Mouse (Mus musculus) cerebellum, adult 8-10 months (tissue): Measurements from ENCODE around the gene Bbof1.

Source experiments
- DNase-seq: peaks from one replicate; pipeline ENCODE4 v3.0.0; 2022

Gene Bbof1

DNA sequence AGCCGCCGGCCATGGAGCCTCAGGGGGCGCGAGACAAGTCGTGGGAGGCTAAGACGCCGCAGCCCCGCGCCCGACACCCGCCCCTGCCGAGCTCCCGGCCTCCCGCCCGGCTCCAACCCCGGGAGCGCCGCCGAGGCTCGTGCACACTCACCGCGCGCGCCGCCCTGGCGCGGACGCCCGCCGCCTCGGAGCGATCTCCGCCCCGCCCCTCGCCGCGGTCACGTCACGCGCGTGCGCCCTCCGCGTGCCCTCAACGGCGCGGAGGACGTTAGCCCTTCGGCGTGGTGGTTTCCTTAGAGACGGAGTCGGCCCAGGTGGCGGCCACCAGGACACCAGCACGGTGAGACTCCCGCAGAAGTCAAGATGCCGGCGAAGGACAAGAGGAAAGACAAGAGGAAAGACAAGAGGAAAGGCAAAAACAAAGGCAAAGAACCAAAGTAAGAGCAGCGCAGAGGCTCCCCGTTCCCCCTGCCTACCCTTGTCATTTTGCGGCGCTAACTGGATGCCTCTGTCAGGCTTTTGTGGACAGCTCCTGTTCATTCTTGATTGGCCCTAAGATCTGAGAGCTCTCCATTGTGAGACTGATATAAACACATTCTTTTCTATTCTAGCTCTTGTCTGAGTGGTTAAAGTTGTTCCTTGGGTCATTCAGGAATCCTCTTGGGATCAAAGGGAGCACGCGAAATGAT, at the start of gene Bbof1, which contains the start of gene Entpd5:
Gene Bbof1 (plus strand): TSS at position 253 of the 689 bp plus-strand sequence.
Gene Entpd5 (minus strand): TSS at position 211 of the 689 bp plus-strand sequence.
- peak; percentile 93 for DNase-seq

DNA sequence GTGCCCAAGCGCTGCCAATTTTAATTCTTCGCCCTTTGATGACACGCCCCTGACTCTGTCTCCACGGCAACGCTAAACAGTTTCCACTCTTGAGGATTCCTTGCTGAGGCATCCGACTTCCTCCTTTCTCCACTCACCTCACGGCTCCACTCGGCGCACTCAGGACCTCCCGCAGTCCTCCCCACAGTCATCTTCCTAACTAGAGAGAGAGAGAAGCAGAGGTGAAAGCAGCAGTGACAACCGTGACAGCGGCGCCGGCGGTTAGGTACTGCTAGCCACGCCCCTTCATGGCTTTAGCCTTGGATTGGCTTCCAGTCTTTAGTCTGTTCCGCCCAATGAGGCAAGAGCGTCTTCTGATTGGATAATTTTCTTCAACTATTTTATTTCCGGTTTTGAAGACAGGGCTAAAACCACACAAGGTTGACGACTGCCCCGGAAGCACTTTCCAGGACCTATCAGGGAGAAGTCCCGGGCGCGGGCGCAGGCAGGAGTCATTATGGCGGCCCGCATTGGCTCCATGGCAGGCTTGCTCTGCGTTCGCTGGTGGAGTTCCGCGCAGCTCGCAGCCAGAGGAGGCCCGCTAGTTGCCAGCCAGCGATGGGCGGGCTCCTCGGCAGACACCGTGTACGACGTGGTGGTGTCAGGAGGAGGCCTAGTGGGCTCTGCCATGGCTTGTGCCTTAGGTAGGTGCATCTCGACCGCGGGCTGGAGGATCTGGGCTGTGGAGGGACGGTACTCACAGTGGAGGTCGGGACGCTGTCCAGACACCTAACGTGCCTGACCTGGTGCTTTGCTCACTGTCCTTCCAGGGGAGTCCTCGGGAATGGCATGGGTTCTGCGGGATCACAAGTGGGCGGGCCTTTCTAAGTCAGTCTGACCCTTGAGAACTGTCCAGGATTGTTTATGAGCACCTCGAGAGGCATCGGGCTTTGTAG, 47.0 kb upstream of the Bbof1 start, which contains the start of the genes Coq6 and Fam161b:
Gene Coq6 (plus strand): TSS at position 103 of the 935 bp plus-strand sequence.
Gene Fam161b (minus strand): TSS at position 279 of the 935 bp plus-strand sequence.
- DNase-seq, result peak; percentile 92

DNA sequence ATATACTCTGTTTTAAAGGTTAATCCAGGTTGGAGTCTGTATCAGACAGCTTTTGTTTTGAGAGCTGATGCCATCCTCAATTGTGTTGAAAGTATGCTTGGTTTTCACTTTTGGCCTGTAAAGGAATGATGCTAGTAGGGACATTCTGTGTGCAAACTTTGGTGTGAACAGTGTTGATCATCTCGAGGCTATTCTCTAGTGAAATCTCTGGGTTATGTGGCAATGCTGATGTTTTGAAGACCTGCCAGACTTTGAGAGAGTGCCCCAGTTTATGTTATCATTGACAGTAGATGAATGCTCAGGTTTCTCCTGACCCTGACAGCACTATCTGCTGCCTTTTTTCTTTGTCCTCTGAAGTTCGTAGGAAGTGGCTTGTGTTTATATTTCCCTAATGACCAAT, 46.0 kb upstream of the Bbof1 start:
- no peak for DNase-seq

DNA sequence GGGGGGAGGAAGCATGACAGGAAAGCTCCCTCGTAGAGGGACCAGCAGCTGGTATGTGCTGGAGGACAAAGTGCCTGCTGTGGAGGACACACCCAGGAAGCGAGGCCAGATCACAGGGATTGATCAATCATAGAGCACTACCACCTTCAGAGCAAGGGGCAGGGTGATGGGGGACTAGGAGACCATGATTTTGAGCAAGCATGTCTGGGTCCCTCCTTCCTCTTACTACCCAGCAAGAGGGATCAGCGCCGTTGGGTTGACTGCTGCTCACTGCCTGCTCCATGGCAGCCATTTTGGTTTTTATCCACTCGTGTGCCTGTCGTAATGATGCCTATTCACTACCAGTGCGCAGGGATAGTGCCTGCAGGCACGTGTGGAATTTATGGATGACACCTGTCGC, 44.6 kb upstream of the Bbof1 start:
- DNase-seq, result no peak

- DNase-seq, result no peak
Measured at GRCm38 (mm10) chr12:84365137-84365536, 43.7 kb upstream of the Bbof1 start.

GRCm38 (mm10) chr12:84366971-84367370, 41.9 kb upstream of the Bbof1 start:
- DNase-seq, result no peak

DNA sequence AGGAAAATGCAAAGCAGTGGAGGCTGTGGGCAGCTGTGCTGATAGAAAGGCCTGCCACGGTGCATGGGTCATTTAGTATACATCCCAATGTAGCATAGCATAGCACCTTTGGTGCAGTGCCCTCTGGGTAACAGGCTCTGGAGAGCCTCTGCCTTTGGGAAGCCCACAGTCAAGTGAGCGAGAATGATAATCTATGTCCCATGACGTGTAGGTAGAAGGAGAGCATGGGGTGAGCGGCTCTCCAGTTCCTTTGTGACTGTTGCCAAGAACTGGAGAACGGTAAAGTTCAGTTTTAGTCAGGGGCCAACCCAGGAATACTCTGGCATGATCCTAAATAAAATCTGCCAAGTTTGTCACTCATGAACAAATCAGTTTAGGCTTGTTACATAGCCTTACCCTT, 37.2 kb upstream of the Bbof1 start:
- no peak for DNase-seq

DNA sequence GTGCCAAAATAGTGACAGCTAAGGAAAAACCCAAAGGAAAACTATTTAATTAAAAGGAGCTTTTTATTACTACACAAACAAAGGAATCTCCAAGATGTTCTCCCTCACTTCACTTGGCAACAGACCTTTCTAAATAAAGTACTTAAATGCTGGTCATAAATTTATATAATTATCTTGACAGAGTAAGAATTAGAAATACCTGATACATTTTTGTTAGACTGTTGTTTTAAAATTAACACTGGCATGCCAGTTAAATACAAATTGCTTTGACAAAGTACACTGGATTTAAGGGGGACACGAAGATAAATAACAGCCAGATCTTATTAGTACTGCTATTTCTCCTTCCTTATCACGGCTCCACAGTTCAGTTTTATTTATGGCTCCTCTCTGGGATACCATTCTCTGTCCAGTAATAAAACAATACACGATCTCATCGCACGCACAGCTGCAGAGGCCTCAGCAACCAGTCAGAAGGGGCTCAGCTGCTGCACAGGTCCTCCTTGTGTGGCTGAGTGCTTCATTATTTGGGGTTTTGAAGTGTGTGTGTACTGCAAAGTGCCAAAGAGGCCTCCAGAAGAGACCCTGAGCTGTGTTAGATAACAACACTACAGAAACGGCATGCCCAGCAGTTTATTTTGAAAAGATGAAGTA, 34.9 kb upstream of the Bbof1 start:
- DNase-seq, result no peak

GRCm38 (mm10) chr12:84382369-84382768, 26.5 kb upstream of the Bbof1 start:
- no peak for DNase-seq

- no peak for DNase-seq
Measured at GRCm38 (mm10) chr12:84384644-84385081, 24.2 kb upstream of the Bbof1 start.

GRCm38 (mm10) chr12:84385408-84385807, 23.5 kb upstream of the Bbof1 start:
- DNase-seq, result no peak

DNA sequence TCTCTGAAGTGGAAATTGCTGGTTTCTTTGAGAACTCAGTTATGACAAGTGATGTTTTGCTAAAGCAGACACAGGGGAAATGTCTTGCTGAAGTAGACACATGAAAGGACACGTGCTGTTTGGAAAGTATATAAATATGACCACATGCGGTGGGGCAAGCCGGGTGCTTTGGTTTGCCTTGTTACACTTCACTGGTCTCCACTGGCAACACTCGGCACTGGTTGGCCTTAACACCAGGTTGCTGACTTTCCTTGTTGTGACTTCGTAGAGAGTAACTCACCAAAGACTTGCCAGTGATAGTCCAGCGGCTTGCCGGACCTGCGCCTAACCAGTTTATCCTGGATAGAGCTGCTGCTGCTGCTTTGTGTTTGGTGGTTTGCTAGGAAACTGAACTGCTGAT, 20.8 kb upstream of the Bbof1 start:
- no peak for DNase-seq

DNA sequence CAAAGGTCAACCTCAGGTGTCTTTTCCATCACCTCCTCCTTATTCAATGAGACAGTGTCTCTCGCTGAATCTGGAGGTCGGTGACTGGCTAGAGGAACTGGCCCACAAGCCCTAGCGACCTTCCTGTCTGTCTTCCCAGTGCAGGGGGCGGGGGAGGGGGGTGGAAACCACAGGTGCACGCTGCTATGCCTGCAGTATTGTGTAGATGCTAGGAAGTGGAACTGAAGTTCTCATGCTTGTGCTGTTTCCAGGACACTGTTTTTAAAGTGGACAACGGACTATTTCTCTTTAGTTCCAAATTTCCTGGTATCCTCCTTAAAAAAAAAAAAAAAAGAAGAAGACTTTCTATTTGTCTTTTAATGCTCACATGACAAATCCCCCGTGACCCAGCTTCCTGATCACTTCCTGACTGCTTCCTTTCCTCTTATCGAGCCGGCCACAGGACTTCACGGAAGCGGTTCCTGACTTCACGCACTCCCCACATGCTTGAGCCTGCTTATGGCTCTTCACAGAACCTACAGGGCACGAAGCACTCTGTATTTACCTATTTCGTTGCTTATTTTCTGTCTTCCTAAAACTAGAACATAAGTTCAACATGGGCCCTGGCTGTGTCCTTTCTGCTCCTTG, 20.0 kb upstream of the Bbof1 start:
- DNase-seq, result no peak

DNA sequence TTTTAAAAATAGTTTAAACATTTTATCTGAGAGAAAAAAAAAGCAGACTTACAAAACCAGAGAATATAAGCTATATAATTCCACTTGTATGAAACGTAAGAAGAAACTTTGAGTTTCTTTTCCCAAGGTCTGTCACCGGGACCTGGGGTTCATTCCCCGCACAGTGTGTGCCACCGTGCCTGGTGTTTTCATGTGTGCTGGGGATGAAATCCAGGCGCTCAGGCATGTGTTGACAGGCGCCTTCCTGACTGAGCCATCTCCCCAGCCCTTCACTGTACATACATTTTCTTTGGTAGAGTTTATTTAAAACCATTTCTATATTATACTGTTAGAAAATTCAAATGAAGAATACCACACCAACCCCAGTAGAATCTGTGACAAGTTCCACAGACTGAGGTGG, 18.5 kb upstream of the Bbof1 start:
- DNase-seq, result no peak

DNA sequence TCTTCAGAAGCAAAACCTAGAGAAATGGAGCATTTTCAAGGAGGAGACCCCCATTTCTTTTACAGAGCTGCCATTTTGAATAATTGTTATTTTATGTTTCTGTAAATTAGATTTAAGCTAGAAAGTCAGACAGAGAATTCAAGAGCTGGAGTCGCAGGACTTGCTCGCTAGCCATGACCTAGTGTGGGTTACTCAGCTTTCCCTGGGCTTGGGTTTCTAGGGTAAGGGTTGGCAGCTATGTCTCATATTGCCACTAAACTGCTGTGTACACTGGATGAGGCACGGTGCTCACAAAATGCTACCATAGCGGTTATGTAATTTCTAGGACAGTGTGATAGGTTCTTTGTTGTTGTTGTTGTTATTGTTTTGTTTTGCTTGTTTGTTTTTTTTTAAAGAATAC, 16.2 kb upstream of the Bbof1 start:
- no peak for DNase-seq

DNA sequence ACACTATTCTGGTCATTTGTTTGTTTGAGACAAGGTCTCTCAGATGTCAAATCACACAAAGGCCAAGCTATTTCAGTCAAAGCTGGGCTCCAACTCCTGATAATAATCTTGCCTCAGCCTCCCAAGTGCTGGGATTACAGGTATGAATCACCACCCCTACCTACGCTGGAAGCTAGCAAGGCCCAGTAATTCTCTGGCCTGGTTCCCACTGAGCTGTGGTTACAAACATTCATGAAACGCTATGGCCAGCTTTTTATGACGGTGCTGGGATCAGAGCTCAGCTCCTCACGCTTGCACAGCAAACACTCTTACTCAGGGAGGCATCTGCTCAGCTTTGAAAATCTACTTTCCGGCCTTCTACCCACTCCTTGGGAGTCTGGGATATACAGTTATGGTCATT, 15.0 kb upstream of the Bbof1 start:
- no peak for DNase-seq

DNA sequence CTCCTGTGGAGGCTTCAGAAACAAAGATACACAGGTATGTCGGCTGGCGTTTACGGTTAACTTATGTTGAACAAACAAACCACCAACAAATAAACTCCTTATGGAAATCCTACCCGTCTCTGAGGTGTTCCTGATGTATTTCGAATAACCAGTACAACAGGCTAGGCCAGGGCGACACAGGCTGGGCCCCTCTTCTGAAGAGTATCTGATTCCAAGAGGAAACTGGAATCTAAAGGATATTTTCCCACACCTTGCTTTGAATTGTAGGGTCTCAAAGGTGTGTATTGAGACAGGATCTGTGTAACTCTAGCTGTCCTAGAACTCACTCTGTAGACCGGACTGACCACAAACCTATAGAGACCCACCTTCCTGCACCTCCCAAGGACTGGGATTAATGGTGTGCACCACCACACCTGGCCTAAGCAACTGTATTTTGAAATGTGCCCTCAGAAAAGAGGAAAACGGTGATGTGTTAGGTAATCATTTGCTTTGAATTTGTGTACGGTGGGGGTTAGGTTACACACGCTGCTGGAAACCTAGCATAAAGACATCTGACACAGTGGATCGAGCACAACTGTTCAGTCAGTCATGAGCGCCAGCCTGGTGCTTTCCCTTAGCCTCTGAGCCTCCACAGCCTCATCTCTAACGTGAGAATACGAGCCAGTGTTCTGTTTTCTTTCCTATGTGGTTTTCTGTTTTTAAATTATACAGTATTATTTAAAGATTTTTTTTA, 11.8 kb upstream of the Bbof1 start:
- no peak for DNase-seq

- no peak for DNase-seq
Measured at GRCm38 (mm10) chr12:84397685-84398084, 11.2 kb upstream of the Bbof1 start.

DNA sequence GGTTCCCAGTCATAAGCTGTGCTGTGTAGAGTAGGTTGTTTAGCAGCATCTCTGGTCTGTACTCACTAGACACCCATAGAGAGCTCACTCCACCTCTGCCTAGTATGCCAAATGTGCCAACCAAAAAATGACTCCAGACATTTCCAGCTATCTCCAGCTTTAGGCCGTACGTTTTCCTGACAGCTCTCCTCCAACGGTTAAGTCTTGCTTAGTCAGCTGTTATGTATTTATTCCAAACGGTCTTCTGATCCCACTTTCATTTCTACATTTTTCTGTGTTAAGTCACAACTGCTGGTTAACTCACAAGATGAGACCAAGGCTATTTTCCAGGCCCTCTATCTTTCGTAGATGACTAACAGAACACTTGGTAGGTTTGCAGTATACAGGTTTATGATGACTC, 10.2 kb upstream of the Bbof1 start:
- DNase-seq, result no peak

DNA sequence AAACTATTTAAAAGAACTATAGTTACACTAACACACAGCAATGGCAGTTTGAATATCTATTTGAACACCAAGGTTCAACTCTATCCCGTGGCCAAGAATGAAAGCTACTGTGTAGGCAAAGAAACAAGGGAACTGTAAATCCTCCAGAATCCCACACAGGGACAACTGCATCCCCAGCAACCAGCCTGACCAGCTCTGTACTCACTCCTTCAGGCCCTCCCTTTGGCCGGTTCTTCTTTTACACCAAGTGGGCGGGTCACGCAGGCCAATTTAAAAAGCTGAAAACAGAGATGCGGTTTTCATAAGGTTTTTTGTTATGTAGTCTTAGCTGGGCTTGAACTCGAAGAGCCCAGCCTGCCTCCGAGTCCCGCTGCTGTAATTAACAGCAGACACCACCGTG, 9.7 kb upstream of the Bbof1 start:
- DNase-seq, result no peak

- no peak for DNase-seq
Measured at GRCm38 (mm10) chr12:84399663-84400062, 9.2 kb upstream of the Bbof1 start.

DNA sequence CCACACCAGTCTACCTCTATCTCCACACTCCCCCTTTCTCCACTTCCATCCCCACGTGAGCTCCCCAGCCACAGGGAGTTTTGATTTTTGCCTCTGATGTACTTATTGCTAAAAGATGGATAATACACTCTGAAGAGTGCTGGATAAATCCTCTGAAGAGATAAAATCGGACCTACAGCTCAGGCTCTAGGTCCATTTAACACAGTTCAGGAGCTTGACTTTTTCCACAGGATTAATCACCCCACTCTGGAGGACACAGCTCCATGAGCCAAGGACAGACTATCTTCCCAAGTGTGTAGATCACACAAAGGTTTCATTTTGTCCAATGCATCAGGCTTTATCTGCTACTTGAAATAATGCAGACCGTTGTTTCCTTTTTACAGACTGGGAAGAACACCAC, 8.8 kb upstream of the Bbof1 start:
- no peak for DNase-seq
